ENCODE assay signal across 36 mouse cellular contexts in genomic region chr6:87484806-87485205, GRCm38 (mm10). TPM values are rescaled to one million over a fixed set of nuclear protein-coding genes. Genes with fewer than 3 reads are reported as not detected.
DNase-seq lines count a peak whose midpoint lies in the region; ATAC-seq and TF ChIP-seq lines count a peak whose summit lies in the region.
"Had no signal": no experiment of that assay in that cellular context is flagged by ENCODE, and none has a peak within 500 bp of the region (broad histone marks: within the 10 kb centered on the region; RNA-seq: fewer than 3 reads in every experiment).

No protein-coding gene starts in this region.

- no peaks in the 10 kb centered on the region for H3K9me3 ChIP-seq in lung, embryonic 14.5 days (ENCODE audit: low read depth, low read length)
- H3K9me3 ChIP-seq: embryonic facial prominence, embryonic 15.5 days; limb, embryonic 12.5 days; liver, embryonic 15.5 days; midbrain, embryonic 15.5 days; stomach, embryonic 15.5 days had no signal

- no peaks in the 10 kb centered on the region for H3K4me1 ChIP-seq in lung, embryonic 14.5 days (ENCODE audit: insufficient read depth)
- H3K4me1 ChIP-seq: liver, embryonic 15.5 days; midbrain, embryonic 15.5 days; stomach, embryonic 15.5 days had no signal

- no peak overlapping the region for H3K9ac ChIP-seq in lung, embryonic 14.5 days
- H3K9ac ChIP-seq: embryonic facial prominence, embryonic 15.5 days; limb, embryonic 12.5 days; liver, embryonic 15.5 days; midbrain, embryonic 15.5 days; stomach, embryonic 15.5 days had no signal

- H3K36me3 ChIP-seq in lung, embryonic 14.5 days (ENCODE audit: insufficient read depth): no peaks in the 10 kb centered on the region
- H3K36me3 ChIP-seq: embryonic facial prominence, embryonic 15.5 days; limb, embryonic 12.5 days; liver, embryonic 15.5 days; midbrain, embryonic 15.5 days; stomach, embryonic 15.5 days had no signal

- WGBS in lung, embryonic 14.5 days: 31% methylated on average over 5 of the region's 5 CpGs

- no peak for TF ChIP-seq CTCF in lung, embryonic 14.5 days (IDR thresholded peaks at IDR 0.05; ENCODE audit: low read depth)

- H3K27me3 ChIP-seq in lung, embryonic 14.5 days (ENCODE audit: insufficient read depth, low read length): no peaks in the 10 kb centered on the region
- H3K27me3 ChIP-seq: embryonic facial prominence, embryonic 15.5 days; limb, embryonic 12.5 days; liver, embryonic 15.5 days; midbrain, embryonic 15.5 days; stomach, embryonic 15.5 days had no signal

- H3K4me3 ChIP-seq in lung, embryonic 14.5 days (ENCODE audit: low read depth, low read length): no peak overlapping the region
- H3K4me3 ChIP-seq: embryonic facial prominence, embryonic 15.5 days; layer of hippocampus, adult 2 months; limb, embryonic 12.5 days; liver, embryonic 15.5 days; midbrain, embryonic 15.5 days; stomach, embryonic 15.5 days had no signal

- H3K4me2 ChIP-seq in lung, embryonic 14.5 days: no peak overlapping the region
- H3K4me2 ChIP-seq: embryonic facial prominence, embryonic 15.5 days; limb, embryonic 12.5 days; liver, embryonic 15.5 days; midbrain, embryonic 15.5 days; stomach, embryonic 15.5 days had no signal

- intact Hi-C loops in left cerebral cortex, postnatal 25 days (cut with DNase I): no loop called here
- intact Hi-C loops in heart, postnatal 36 days (cut with DNase I): no loop called here

- ATAC-seq in lung, embryonic 14.5 days (ENCODE audit: insufficient read depth): no peak
- ATAC-seq: activated CD4-positive, CD25-positive, alpha-beta regulatory T cell, adult 4 months; CD4-positive, CD25-positive, alpha-beta regulatory T cell, adult 4 months; forebrain, embryonic 14.5 days; hindbrain, embryonic 16.5 days; midbrain, embryonic 15.5 days had no signal

- peak; percentile 73 for DNase-seq in lung, embryonic 14.5 days
- no peak for DNase-seq in lung, postnatal 4 days
- DNase-seq in NIH3T3 (ENCODE audit: low read depth): peak; percentile 82
- DNase-seq in fat pad, adult 2 months (ENCODE audit: extremely low read depth, low read depth, low spot score): peak; percentile 84
- DNase-seq in lung, postnatal 14 days: peak; percentile 40
- no peak for DNase-seq in left cerebral cortex, postnatal 25 days (ENCODE audit: low spot score in 2 of 2)
- no peak for DNase-seq in heart, postnatal 36 days
- DNase-seq in thymus, adult 18-20 months: no peak
- DNase-seq: adrenal gland, adult 8-10 months; cerebellum, adult 8-10 months; cerebellum, postnatal 25 days; heart, postnatal 14 days; kidney, adult 2 months; kidney, postnatal 36 days; layer of hippocampus, postnatal 36 days; right cerebral cortex, postnatal 25 days; thymus, postnatal 25 days had no signal

- H3K27ac ChIP-seq in lung, embryonic 14.5 days (ENCODE audit: low read depth): no peak overlapping the region
- H3K27ac ChIP-seq: layer of hippocampus, adult 2 months; limb, embryonic 12.5 days; liver, embryonic 15.5 days; midbrain, embryonic 15.5 days; stomach, embryonic 15.5 days had no signal

RNA-seq across cellular contexts. Expression of gene Arhgap25, which starts 48.3 kb away (rescaled TPM):
- polyA plus RNA-seq in lung, embryonic 14.5 days (2014; fragmentation: Nextera tagmentation; extraction: Ambion mirVana): 8.2 and 8.7 TPM in 2 replicates
- 10 to 100 TPM in 1 of 2 experiments, 1 to 10 TPM in 1; 7.3 to 10.7 TPM for total RNA-seq in left cerebral cortex, postnatal 25 days (2021)
- total RNA-seq in heart, postnatal 36 days (2021): 1 to 10 TPM; 3.0 to 3.7 TPM

RNA-seq across cellular contexts. Expression of gene Bmp10, which starts 56.0 kb away (rescaled TPM):
- not detected in 2 replicates for polyA plus RNA-seq in lung, embryonic 14.5 days (2014; fragmentation: Nextera tagmentation; extraction: Ambion mirVana)
- total RNA-seq in left cerebral cortex, postnatal 25 days (2021): not detected
- total RNA-seq in heart, postnatal 36 days (2021): 10 to 100 TPM; 26.3 to 39.5 TPM
- total RNA-seq: adrenal gland, adult 8-10 months; gastrocnemius, adult 8-10 months; granulocyte monocyte progenitor cell, adult 5-6 weeks; layer of hippocampus, adult 2 months; layer of hippocampus, postnatal 36 days; left cerebral cortex, postnatal 10 days; neutrophil, adult 5-6 weeks had no signal
- polyA plus RNA-seq: activated CD4-positive, CD25-positive, alpha-beta regulatory T cell, adult 4 months; CD4-positive, CD25-positive, alpha-beta regulatory T cell, adult 4 months; embryonic facial prominence, embryonic 15.5 days; forebrain, embryonic 14.5 days; frontal cortex, adult 2 months; hindbrain, embryonic 11.5 days; hindbrain, embryonic 16.5 days; intestine, embryonic 14.5 days; kidney, adult 2 months; kidney, embryonic 16.5 days; limb, embryonic 12.5 days; midbrain, embryonic 15.5 days; neural tube, embryonic 11.5 days; stomach, embryonic 15.5 days had no signal

Comparison
In these comparisons a context has a peak if more than half of its experiments do, and no peak if none do; other contexts are left out.
1. DNase-seq: peak in lung, embryonic 14.5 days (single experiment), NIH3T3 (single experiment), fat pad, adult 2 months (single experiment) and lung, postnatal 14 days (single experiment); none in lung, postnatal 4 days (0 of 2), left cerebral cortex, postnatal 25 days (0 of 2), heart, postnatal 36 days (0 of 2) and thymus, adult 18-20 months (0 of 2).
2. RNA of gene Bmp10, which starts 56.0 kb away (total RNA-seq): 26.3 to 39.5 TPM in heart, postnatal 36 days; not detected in left cerebral cortex, postnatal 25 days; every median in the first group is over 10 times any median in the second.